Mouse (Mus musculus) intestine, postnatal 0 days (tissue): Measurements from ENCODE around the gene Gm28047. TPM values are rescaled to one million over a fixed set of nuclear protein-coding genes. Genes with fewer than 3 reads are reported as not detected.

ENCODE experiments used
- ATAC-seq: fragments of 200-750 bp; cut with Nextera tagmentation; 2 replicates; pipeline ENCODE4 v1.8.0; 2017; ENCODE audit warnings: mild to moderate bottlenecking, moderate TSS enrichment, moderate library complexity
- H3K27ac ChIP-seq: fragments of 300-500 bp; sonication (generic); 2 replicates; pipeline ENCODE4 v1.5.1; 2014; ENCODE audit warnings: mild to moderate bottlenecking, low read depth, low read length, moderate library complexity
- H3K27me3 ChIP-seq: fragments of 300-500 bp; sonication (generic); replicated peaks from 2 replicates; pipeline ENCODE4 v1.6.1; 2014; ENCODE audit warnings: low read length, mixed read lengths; ENCODE audit not compliant: control insufficient read depth, insufficient read depth
- H3K36me3 ChIP-seq: fragments of 300-500 bp; sonication (generic); 2 replicates; pipeline ENCODE4 v1.6.1; 2014; ENCODE audit warnings: mild to moderate bottlenecking, moderate library complexity; ENCODE audit not compliant: control insufficient read depth, insufficient read depth
- H3K4me1 ChIP-seq: fragments of 300-500 bp; sonication (generic); replicated peaks from 2 replicates; pipeline ENCODE4 v1.6.1; 2014; ENCODE audit warnings: antibody characterized with exemption, low read length, mixed read lengths; ENCODE audit not compliant: control insufficient read depth, insufficient read depth
- H3K4me2 ChIP-seq: fragments of 300-500 bp; sonication (generic); replicated peaks from 2 replicates; pipeline ENCODE4 v1.6.1; 2014; ENCODE audit warnings: low read depth, mild to moderate bottlenecking, moderate library complexity
- H3K4me3 ChIP-seq: fragments of 300-500 bp; sonication (generic); 2 replicates; pipeline ENCODE4 v1.5.1; 2014; ENCODE audit warnings: low read depth, low read length
- H3K9ac ChIP-seq: fragments of 300-500 bp; sonication (generic); 2 replicates; pipeline ENCODE4 v1.6.1; 2014; ENCODE audit warnings: mild to moderate bottlenecking, low read depth, low read length
- H3K9me3 ChIP-seq: fragments of 300-500 bp; sonication (generic); 2 replicates; pipeline ENCODE4 v1.6.1; 2016; ENCODE audit warnings: mixed run types; ENCODE audit not compliant: control insufficient read depth
- CTCF ChIP-seq: sonication (generic); IDR thresholded peaks from 2 replicates; pipeline ENCODE4 v1.5.1; 2016; ENCODE audit warnings: low read depth, mild to moderate bottlenecking, control low read depth, antibody characterized with exemption, moderate library complexity
- WGBS: fragments of 180-500 bp; shearing (Covaris S2); extraction: QIAGEN DNeasy Blood & Tissue Kit; methylation state at CpG from one replicate; pipeline ENCODE4 v1.1.7; 2014; 5-methylcytosine and 5-hydroxymethylcytosine counted together
- polyA plus RNA-seq: library from polyadenylated mRNA; unstranded; fragments of >200 nt; fragmentation: Nextera tagmentation; extraction: Ambion mirVana; gene quantifications from 2 replicates; pipeline ENCODE4 v1.2.1, GENCODE M21; 2015

Gene Gm28047
- polyA plus RNA-seq, 1 experiment from 2014 or later, result not detected

DNA sequence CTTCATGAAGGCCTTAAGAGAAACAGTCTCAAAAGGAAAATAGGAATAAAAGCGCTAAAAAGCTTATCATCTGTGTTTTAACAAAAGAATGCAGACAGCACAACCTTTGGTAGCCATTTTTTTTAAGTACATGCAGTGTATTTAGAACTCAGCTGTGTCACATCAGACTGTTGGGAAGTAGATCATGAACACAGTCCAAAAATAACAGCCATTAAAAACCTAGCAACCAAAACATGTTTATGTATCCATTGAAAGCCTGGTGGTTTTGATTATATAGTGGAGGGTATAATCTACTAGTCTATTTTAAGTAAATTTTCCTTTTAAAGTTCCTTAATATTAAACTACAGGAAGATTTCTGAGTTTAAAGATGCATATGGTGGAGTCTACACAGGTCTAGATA lies 34.3 kb downstream of the Gm28047 start:
- no peak for TF ChIP-seq CTCF
- Histone ChIP-seq H3K27ac (no peak overlapping the region), H3K36me3 (peaks cover 3% of the 10 kb centered on the region; the same call in 1 of the 2 replicates), H3K4me1 (no peaks in the 10 kb centered on the region), H3K4me2 (no peak overlapping the region), H3K27me3 (no peaks in the 10 kb centered on the region), H3K9ac (no peak overlapping the region), H3K9me3 (no peaks in the 10 kb centered on the region), H3K4me3 (no peak overlapping the region)
- no peak for ATAC-seq
- 84% methylated on average over 1 of the region's 1 CpGs for WGBS

DNA sequence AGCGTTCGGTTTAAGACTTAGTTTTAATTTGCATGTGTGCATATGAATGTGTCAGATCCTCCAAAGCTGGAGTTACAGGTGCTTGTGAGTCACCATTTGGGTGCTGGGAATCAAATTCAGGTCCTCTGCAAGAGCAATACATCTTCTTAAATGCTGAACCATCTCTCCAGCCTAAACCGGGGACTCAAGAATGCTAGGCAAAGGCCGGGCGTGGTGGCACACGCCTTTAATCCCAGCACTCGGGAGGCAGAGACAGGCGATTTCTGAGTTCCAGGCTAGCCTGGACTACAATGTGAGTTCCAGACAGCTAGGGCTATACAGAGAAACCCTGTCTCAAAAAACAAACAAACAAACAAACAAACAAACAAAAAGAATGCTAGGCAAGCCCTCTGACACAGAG lies 35.0 kb downstream of the Gm28047 start:
- no peaks in the 10 kb centered on the region for H3K4me1 ChIP-seq
- 94% methylated on average over 8 of the region's 8 CpGs for WGBS
- H3K4me3 ChIP-seq, result no peak overlapping the region
- H3K27me3 ChIP-seq, result no peaks in the 10 kb centered on the region
- TF ChIP-seq CTCF, result no peak
- no peak overlapping the region for H3K4me2 ChIP-seq
- ATAC-seq, result no peak
- H3K9me3 ChIP-seq, result no peaks in the 10 kb centered on the region
- no peak overlapping the region for H3K27ac ChIP-seq
- H3K9ac ChIP-seq, result no peak overlapping the region
- peaks cover 3% of the 10 kb centered on the region; the same call in 1 of the 2 replicates for H3K36me3 ChIP-seq

GRCm38 (mm10) chr15:102585501-102585900 lies 39.4 kb downstream of the Gm28047 start:
- H3K4me1 ChIP-seq, result no peaks in the 10 kb centered on the region
- no peak overlapping the region for H3K4me2 ChIP-seq
- TF ChIP-seq CTCF, result no peak
- no peak for ATAC-seq
- no peak overlapping the region for H3K27ac ChIP-seq
- H3K9ac ChIP-seq, result no peak overlapping the region
- no peaks in the 10 kb centered on the region for H3K9me3 ChIP-seq
- WGBS, result 70% methylated on average over 5 of the region's 5 CpGs
- no peaks in the 10 kb centered on the region for H3K36me3 ChIP-seq
- H3K4me3 ChIP-seq, result no peak overlapping the region
- H3K27me3 ChIP-seq, result no peaks in the 10 kb centered on the region

- ATAC-seq, result no peak
Observed at GRCm38 (mm10) chr15:102583708-102584383, 41.0 kb downstream of the Gm28047 start.

GRCm38 (mm10) chr15:102581205-102581604 lies 43.7 kb downstream of the Gm28047 start:
- Histone ChIP-seq H3K36me3 (no peaks in the 10 kb centered on the region), H3K4me2 (no peak overlapping the region), H3K9me3 (no peaks in the 10 kb centered on the region), H3K9ac (no peak overlapping the region), H3K4me1 (no peaks in the 10 kb centered on the region), H3K4me3 (no peak overlapping the region), H3K27ac (no peak overlapping the region), H3K27me3 (no peaks in the 10 kb centered on the region)
- ATAC-seq, result no peak
- WGBS, result 64% methylated on average over 1 of the region's 1 CpGs
- TF ChIP-seq CTCF, result no peak

More at GRCm38 (mm10) chr15:102583708-102584383, 41.0 kb downstream of the Gm28047 start:
- no peak overlapping the region for H3K27ac ChIP-seq
- H3K4me1 ChIP-seq, result no peaks in the 10 kb centered on the region
- no peaks in the 10 kb centered on the region for H3K9me3 ChIP-seq
- H3K4me2 ChIP-seq, result no peak overlapping the region
- no peaks in the 10 kb centered on the region for H3K36me3 ChIP-seq
- no peaks in the 10 kb centered on the region for H3K27me3 ChIP-seq
- no peak for TF ChIP-seq CTCF
- no peak overlapping the region for H3K9ac ChIP-seq
- 72% methylated on average over 8 of the region's 8 CpGs for WGBS
- no peak overlapping the region for H3K4me3 ChIP-seq

- no peak for TF ChIP-seq CTCF
- Histone ChIP-seq H3K9ac (no peak overlapping the region), H3K4me1 (no peaks in the 10 kb centered on the region), H3K9me3 (no peaks in the 10 kb centered on the region), H3K27me3 (no peaks in the 10 kb centered on the region), H3K27ac (no peak overlapping the region), H3K4me3 (no peak overlapping the region), H3K4me2 (no peak overlapping the region), H3K36me3 (no peaks in the 10 kb centered on the region)
- ATAC-seq, result no peak
- 69% methylated on average over 2 of the region's 2 CpGs for WGBS
Observed at GRCm38 (mm10) chr15:102578351-102578750, 46.5 kb downstream of the Gm28047 start.
